Mouse (Mus musculus) liver, embryonic 15.5 days (tissue): ENCODE data around the gene Sertad4. TPM values are rescaled to one million over a fixed set of nuclear protein-coding genes. Genes with fewer than 3 reads are reported as not detected.

ENCODE experiments used
- ATAC-seq: fragments of 200-750 bp; cut with Nextera tagmentation; 2 replicates; pipeline ENCODE4 v1.8.0; 2017; ENCODE audit warnings: moderate number of reproducible peaks, mild to moderate bottlenecking, moderate library complexity; ENCODE audit not compliant: insufficient read depth
- H3K27ac ChIP-seq: fragments of 300-500 bp; sonication (generic); replicated peaks from 2 replicates; pipeline ENCODE4 v1.5.1; 2015; ENCODE audit warnings: mild to moderate bottlenecking, inconsistent platforms
- H3K27me3 ChIP-seq: fragments of 300-500 bp; sonication (generic); 2 replicates; pipeline ENCODE4 v1.6.1; 2015; ENCODE audit warnings: mild to moderate bottlenecking, inconsistent platforms
- H3K36me3 ChIP-seq: fragments of 300-500 bp; sonication (generic); replicated peaks from 2 replicates; pipeline ENCODE4 v1.6.1; 2015; ENCODE audit warnings: moderate library complexity, mild to moderate bottlenecking, inconsistent platforms
- H3K4me1 ChIP-seq: fragments of 300-500 bp; sonication (generic); replicated peaks from 2 replicates; pipeline ENCODE4 v1.6.1; 2015; ENCODE audit warnings: inconsistent platforms
- H3K4me2 ChIP-seq: fragments of 300-500 bp; sonication (generic); 2 replicates; pipeline ENCODE4 v1.6.1; 2015; ENCODE audit warnings: moderate library complexity, mild to moderate bottlenecking, inconsistent platforms
- H3K4me3 ChIP-seq: fragments of 300-500 bp; sonication (generic); replicated peaks from 2 replicates; pipeline ENCODE4 v1.5.1; 2015; ENCODE audit warnings: mild to moderate bottlenecking, inconsistent platforms
- H3K9ac ChIP-seq: fragments of 300-500 bp; sonication (generic); 2 replicates; pipeline ENCODE4 v1.6.1; 2015; ENCODE audit warnings: moderate library complexity, mild to moderate bottlenecking, inconsistent platforms
- H3K9me3 ChIP-seq: fragments of 300-500 bp; sonication (generic); replicated peaks from 2 replicates; pipeline ENCODE4 v1.6.1; 2016; ENCODE audit warnings: inconsistent platforms
- WGBS: fragments of 180-500 bp; shearing (Covaris S2); methylation state at CpG from one replicate; pipeline ENCODE4 v1.1.7; 2015; ENCODE audit warnings: mixed read lengths; ENCODE audit not compliant: insufficient replicate concordance; 5-methylcytosine and 5-hydroxymethylcytosine counted together
- polyA plus RNA-seq: library from polyadenylated mRNA; unstranded; fragments of >200 nt; fragmentation: Nextera tagmentation; extraction: Ambion mirVana; gene quantifications from 2 replicates; pipeline ENCODE4 v1.2.1, GENCODE M21; 2015

Sertad4 gene
- polyA plus RNA-seq, 1 experiment from 2014 or later: 0.76 TPM

GRCm38 (mm10) chr1:192869761-192870160 lies 14.2 kb upstream of the Sertad4 start:
- no peaks in the 10 kb centered on the region for H3K36me3 ChIP-seq
- ATAC-seq: no peak
- H3K27me3 ChIP-seq: peaks cover 16% of the 10 kb centered on the region
- H3K9me3 ChIP-seq: no peaks in the 10 kb centered on the region
- H3K4me1 ChIP-seq: no peaks in the 10 kb centered on the region
- no peak overlapping the region for H3K4me2 ChIP-seq
- H3K27ac ChIP-seq: no peak overlapping the region
- no peak overlapping the region for H3K4me3 ChIP-seq
- 55% methylated on average over 1 of the region's 1 CpGs for WGBS
- no peak overlapping the region for H3K9ac ChIP-seq

DNA sequence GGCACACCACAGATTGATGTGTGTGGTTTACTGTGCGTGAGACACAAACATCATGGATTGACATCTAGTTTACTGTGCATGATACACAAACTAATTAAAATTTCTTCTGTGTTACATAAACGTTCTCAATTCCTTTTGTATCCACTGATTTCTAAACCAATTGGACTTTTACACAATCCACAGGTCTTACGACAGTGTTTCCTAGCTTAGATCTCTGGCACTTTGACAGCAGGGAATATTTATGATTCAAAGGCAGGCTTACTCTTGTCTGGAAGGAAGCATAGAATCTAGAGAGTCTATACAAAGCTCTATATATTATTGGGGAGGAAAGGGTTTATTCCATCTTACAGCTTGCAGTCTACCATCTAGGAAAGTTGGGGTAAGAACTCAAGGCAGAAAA lies 8.9 kb upstream of the Sertad4 start:
- H3K9ac ChIP-seq: no peak overlapping the region
- H3K4me1 ChIP-seq: no peaks in the 10 kb centered on the region
- WGBS: 45% methylated on average over 3 of the region's 3 CpGs
- no peaks in the 10 kb centered on the region for H3K9me3 ChIP-seq
- peaks cover 31% of the 10 kb centered on the region; the same call in 1 of the 2 replicates for H3K27me3 ChIP-seq
- no peak overlapping the region for H3K27ac ChIP-seq
- no peak overlapping the region for H3K4me3 ChIP-seq
- no peak overlapping the region for H3K4me2 ChIP-seq
- no peak for ATAC-seq
- no peaks in the 10 kb centered on the region for H3K36me3 ChIP-seq

DNA sequence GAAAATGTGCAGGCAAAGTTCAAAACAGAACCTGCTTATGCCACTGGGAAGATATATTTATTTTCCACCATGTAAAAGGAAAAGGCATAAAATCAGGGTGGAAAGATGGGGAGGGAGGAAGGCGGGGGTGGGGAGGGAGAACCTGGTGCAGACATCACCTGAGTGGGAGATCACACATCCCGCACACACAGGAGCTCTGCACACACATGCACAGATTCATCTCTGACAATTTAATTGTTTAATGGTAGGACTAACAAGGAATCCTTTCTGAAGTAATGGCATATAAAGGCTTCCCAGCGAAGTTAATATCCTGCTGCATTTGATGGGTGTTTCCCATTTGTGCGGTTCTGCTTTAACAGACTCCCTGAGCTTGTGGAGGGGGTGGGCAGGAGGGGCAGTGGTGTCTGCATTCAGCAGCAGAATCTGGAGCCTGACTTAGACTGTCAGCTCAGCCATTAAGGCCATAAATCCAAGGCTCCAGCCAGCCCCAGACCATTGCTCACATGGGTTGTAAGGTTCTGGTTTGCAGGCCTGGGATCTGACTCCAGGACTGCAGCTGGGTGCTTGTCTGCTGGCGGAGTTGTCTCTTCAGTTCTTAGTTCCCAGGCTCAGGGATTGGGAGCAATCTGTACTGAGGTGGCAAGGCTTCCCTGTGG lies 5.9 kb upstream of the Sertad4 start:
- Histone ChIP-seq H3K9me3 (no peaks in the 10 kb centered on the region), H3K9ac (no peak overlapping the region), H3K27ac (no peak overlapping the region), H3K4me2 (no peak overlapping the region), H3K4me1 (no peaks in the 10 kb centered on the region), H3K36me3 (no peaks in the 10 kb centered on the region), H3K4me3 (no peak overlapping the region), H3K27me3 (peaks cover 60% of the 10 kb centered on the region)
- WGBS: 52% methylated on average over 5 of the region's 5 CpGs
- no peak for ATAC-seq

GRCm38 (mm10) chr1:192860273-192860672 lies 4.7 kb upstream of the Sertad4 start:
- ATAC-seq: no peak
- H3K36me3 ChIP-seq: no peaks in the 10 kb centered on the region
- 46% methylated on average over 6 of the region's 6 CpGs for WGBS
- H3K27ac ChIP-seq: no peak overlapping the region
- H3K4me3 ChIP-seq: no peak overlapping the region
- H3K4me1 ChIP-seq: no peaks in the 10 kb centered on the region; the same call in 1 of the 2 replicates
- H3K9ac ChIP-seq: no peak overlapping the region
- no peak overlapping the region for H3K4me2 ChIP-seq
- H3K27me3 ChIP-seq: peaks cover 68% of the 10 kb centered on the region
- no peaks in the 10 kb centered on the region for H3K9me3 ChIP-seq

DNA sequence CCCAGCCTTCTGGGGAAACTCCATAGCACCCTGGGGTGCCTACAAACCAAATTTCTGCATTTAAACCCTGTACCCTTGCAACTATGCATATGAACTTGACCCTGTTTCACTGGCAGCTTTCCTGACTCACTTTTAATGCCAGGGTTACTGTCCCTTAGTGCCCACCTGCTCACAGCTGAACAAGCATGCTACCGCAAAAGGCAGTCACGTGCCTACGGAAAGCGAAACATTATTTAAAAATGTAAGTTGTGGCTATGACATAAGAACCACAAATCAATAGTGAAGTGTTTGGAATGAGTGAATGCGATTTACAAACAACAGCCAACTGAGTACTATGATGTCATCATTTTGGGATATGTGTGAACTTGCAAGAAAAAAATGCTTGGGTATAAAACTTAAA lies 2.0 kb upstream of the Sertad4 start:
- H3K27me3 ChIP-seq: peaks cover 87% of the 10 kb centered on the region

GRCm38 (mm10) chr1:192856931-192857330 lies 1.4 kb upstream of the Sertad4 start:
- Histone ChIP-seq H3K36me3 (no peaks in the 10 kb centered on the region), H3K9me3 (no peaks in the 10 kb centered on the region), H3K4me1 (no peaks in the 10 kb centered on the region; the same call in 1 of the 2 replicates), H3K27me3 (peaks cover 92% of the 10 kb centered on the region), H3K27ac (no peak overlapping the region), H3K4me2 (no peak overlapping the region), H3K9ac (no peak overlapping the region), H3K4me3 (no peak overlapping the region)
- ATAC-seq: no peak
- WGBS: 46% methylated on average over 6 of the region's 6 CpGs

More for the DNA sequence above, 2.0 kb upstream of the Sertad4 start:
- no peaks in the 10 kb centered on the region; the same call in 1 of the 2 replicates for H3K4me1 ChIP-seq
- WGBS: 73% methylated on average over 5 of the region's 5 CpGs
- no peaks in the 10 kb centered on the region for H3K9me3 ChIP-seq
- H3K27ac ChIP-seq: no peak overlapping the region
- H3K9ac ChIP-seq: no peak overlapping the region
- ATAC-seq: no peak
- no peak overlapping the region for H3K4me2 ChIP-seq
- H3K4me3 ChIP-seq: no peak overlapping the region
- H3K36me3 ChIP-seq: no peaks in the 10 kb centered on the region

GRCm38 (mm10) chr1:192856411-192856810 lies 855 bp upstream of the Sertad4 start:
- Histone ChIP-seq H3K4me2 (no peak overlapping the region), H3K27ac (no peak overlapping the region), H3K4me1 (no peaks in the 10 kb centered on the region; the same call in 1 of the 2 replicates), H3K36me3 (no peaks in the 10 kb centered on the region), H3K9me3 (no peaks in the 10 kb centered on the region), H3K9ac (no peak overlapping the region), H3K4me3 (no peak overlapping the region), H3K27me3 (peaks cover 92% of the 10 kb centered on the region)
- WGBS: 16% methylated on average over 10 of the region's 10 CpGs
- no peak for ATAC-seq

DNA sequence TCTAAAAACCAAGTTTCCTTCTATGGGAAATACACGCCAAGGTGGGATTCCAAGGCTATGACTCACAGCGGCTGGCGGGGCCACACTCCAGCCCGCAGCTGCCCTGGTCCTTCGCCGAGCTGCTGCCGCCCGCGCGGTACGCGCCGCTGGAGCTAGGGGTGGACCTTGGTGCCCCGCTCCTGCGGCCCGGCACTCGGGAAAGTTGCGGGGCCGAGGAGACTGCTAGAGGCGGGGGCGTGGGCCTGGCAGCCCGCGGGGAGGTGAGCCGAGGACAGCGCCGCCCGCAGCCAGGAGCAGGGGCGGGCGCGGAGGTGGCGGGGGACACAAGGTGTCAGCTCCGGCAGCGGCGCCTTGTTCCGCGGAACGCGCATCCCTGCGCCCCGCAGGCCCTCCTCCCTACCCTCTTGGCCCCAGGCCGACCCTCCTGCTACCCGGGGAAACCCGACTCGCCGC lies 711 bp downstream of the Sertad4 start:
- Histone ChIP-seq H3K27ac (no peak overlapping the region), H3K4me1 (no peaks in the 10 kb centered on the region; the same call in 1 of the 2 replicates), H3K36me3 (no peaks in the 10 kb centered on the region), H3K9me3 (no peaks in the 10 kb centered on the region), H3K4me3 (peak overlapping the region; percentile 49), H3K9ac (no peak overlapping the region), H3K27me3 (peaks cover 95% of the 10 kb centered on the region), H3K4me2 (peak overlapping the region; percentile 69)
- ATAC-seq: no peak
- WGBS: under 1% methylated on average over 43 of the region's 45 CpGs

DNA sequence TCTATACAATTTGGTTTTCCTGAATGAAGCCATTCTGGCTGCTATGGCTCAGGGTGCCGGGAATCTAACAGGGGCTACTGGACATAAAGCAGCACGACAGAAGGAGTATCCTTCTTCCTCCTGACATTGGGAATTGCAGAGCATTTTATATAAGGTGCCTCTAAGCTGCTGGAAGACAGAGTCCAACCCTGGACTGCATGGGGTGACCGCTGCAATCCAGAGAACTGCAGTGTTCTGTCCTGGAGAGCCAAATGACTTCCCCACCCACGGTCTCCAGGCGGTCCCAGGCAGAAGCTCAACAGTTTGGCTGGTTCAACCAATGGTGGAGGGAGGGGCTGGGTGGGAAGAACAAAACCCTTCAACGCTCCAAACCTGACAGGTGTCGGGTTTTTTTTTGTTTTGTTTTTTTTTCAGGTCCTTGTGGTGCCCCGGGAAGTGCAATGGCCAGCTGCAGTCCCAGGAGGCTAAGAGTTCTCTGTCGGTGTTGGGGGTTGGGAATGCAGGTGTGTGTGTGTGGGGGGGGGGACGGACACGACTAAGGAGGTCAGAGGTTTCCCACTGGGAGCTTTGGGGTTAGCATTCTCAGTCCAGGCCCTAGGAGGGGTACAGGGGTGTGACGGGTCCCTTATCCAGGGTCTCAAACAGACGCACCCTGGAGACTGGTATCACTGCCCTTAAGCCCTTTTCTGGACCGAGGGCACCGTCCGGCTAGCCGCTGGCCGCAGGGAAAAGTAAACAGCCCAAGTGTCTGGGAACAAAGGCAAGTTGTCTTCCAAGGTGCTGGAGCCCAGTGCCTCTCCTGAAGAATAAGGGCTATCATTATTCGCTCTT lies 1.4 kb downstream of the Sertad4 start:
- Histone ChIP-seq H3K9me3 (no peaks in the 10 kb centered on the region), H3K36me3 (no peaks in the 10 kb centered on the region), H3K9ac (no peak overlapping the region), H3K4me1 (no peaks in the 10 kb centered on the region; the same call in 1 of the 2 replicates), H3K27me3 (peaks cover 95% of the 10 kb centered on the region), H3K4me2 (peak overlapping the region; percentile 69), H3K27ac (no peak overlapping the region), H3K4me3 (peak overlapping the region; percentile 49)
- 5% methylated on average over 19 of the region's 19 CpGs for WGBS
- ATAC-seq: no peak

- peaks cover 97% of the 10 kb centered on the region for H3K27me3 ChIP-seq
- H3K9ac ChIP-seq: no peak overlapping the region
- H3K27ac ChIP-seq: no peak overlapping the region
- no peak for ATAC-seq
- H3K4me3 ChIP-seq: no peak overlapping the region
- no peaks in the 10 kb centered on the region for H3K9me3 ChIP-seq
- H3K4me2 ChIP-seq: no peak overlapping the region
- 46% methylated on average over 2 of the region's 2 CpGs for WGBS
- H3K36me3 ChIP-seq: no peaks in the 10 kb centered on the region
- no peaks in the 10 kb centered on the region; the same call in 1 of the 2 replicates for H3K4me1 ChIP-seq
These were observed 2.1 kb downstream of the Sertad4 start for GRCm38 (mm10) chr1:192853429-192853828.

DNA sequence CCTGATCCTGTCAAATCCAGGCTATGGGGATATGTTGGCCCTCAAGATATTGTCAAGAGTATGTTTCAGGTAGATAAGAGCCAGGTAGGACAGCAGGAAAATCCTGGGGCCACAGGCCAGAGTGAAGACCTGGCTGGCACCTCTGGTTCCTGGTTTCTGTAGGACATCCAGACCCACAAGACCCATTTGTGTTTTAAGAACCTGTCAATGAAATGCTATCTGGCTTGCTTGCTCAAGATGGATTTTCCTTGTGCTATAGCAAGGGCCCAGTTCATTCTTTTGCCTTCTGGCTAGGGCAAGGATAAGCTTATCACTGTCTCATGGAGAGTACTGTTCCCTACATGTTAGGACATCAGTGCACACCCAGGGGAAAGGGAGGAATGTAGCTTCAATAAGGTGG lies 3.5 kb downstream of the Sertad4 start:
- no peak overlapping the region for H3K9ac ChIP-seq
- no peaks in the 10 kb centered on the region for H3K9me3 ChIP-seq
- ATAC-seq: no peak
- no peak overlapping the region for H3K4me2 ChIP-seq
- no peak overlapping the region for H3K4me3 ChIP-seq
- H3K27me3 ChIP-seq: peaks cover 91% of the 10 kb centered on the region
- no peak overlapping the region for H3K27ac ChIP-seq
- no peaks in the 10 kb centered on the region for H3K36me3 ChIP-seq
- no peaks in the 10 kb centered on the region; the same call in 1 of the 2 replicates for H3K4me1 ChIP-seq
